Mouse (Mus musculus): ENCODE data around the gene Larp4b. TPM values are rescaled to one million over a fixed set of nuclear protein-coding genes. Genes with fewer than 3 reads are reported as not detected.

Larp4b gene
- polyA plus RNA-seq, 1 experiment: 50.6 TPM

- TF ChIP-seq GATA1 (IDR thresholded peaks at IDR 0.05; ENCODE audit: low read length): no peak
Measured at GRCm38 (mm10) chr13:9106992-9107858, 13.5 kb downstream of the Larp4b start.

GRCm38 (mm10) chr13:9113735-9114134 is 20.1 kb downstream of the Larp4b start:
- TF ChIP-seq GATA1 (IDR thresholded peaks at IDR 0.05; ENCODE audit: low read length): no peak

- TF ChIP-seq GATA1 (IDR thresholded peaks at IDR 0.05; ENCODE audit: low read length): no peak
Measured at GRCm38 (mm10) chr13:9120835-9121542, 27.3 kb downstream of the Larp4b start.

GRCm38 (mm10) chr13:9122045-9122444 is 28.4 kb downstream of the Larp4b start:
- TF ChIP-seq GATA1 (IDR thresholded peaks at IDR 0.05; ENCODE audit: low read length): no peak

GRCm38 (mm10) chr13:9125193-9125592 is 31.5 kb downstream of the Larp4b start:
- no peak for TF ChIP-seq GATA1 (IDR thresholded peaks at IDR 0.05; ENCODE audit: low read length)

GRCm38 (mm10) chr13:9127715-9128114 is 34.0 kb downstream of the Larp4b start:
- TF ChIP-seq GATA1 (IDR thresholded peaks at IDR 0.05; ENCODE audit: low read length): no peak

GRCm38 (mm10) chr13:9128707-9129314 is 35.1 kb downstream of the Larp4b start:
- no peak for TF ChIP-seq GATA1 (IDR thresholded peaks at IDR 0.05; ENCODE audit: low read length)

- TF ChIP-seq GATA1 (IDR thresholded peaks at IDR 0.05; ENCODE audit: low read length): no peak
Measured at GRCm38 (mm10) chr13:9134421-9134820, 40.7 kb downstream of the Larp4b start.

GRCm38 (mm10) chr13:9136088-9136487 is 42.4 kb downstream of the Larp4b start:
- no peak for TF ChIP-seq GATA1 (IDR thresholded peaks at IDR 0.05; ENCODE audit: low read length)

- TF ChIP-seq GATA1 (IDR thresholded peaks at IDR 0.05; ENCODE audit: low read length): no peak
Measured at GRCm38 (mm10) chr13:9136733-9137132, 43.1 kb downstream of the Larp4b start.

- no peak for TF ChIP-seq GATA1 (IDR thresholded peaks at IDR 0.05; ENCODE audit: low read length)
Measured at GRCm38 (mm10) chr13:9139466-9139991, 45.8 kb downstream of the Larp4b start.

- TF ChIP-seq GATA1 (IDR thresholded peaks at IDR 0.05; ENCODE audit: low read length): no peak
Measured at GRCm38 (mm10) chr13:9140204-9140603, 46.5 kb downstream of the Larp4b start.

GRCm38 (mm10) chr13:9142371-9142770 is 48.7 kb downstream of the Larp4b start:
- no peak for TF ChIP-seq GATA1 (IDR thresholded peaks at IDR 0.05; ENCODE audit: low read length)

GRCm38 (mm10) chr13:9148830-9149229 is 55.1 kb downstream of the Larp4b start:
- TF ChIP-seq GATA1 (IDR thresholded peaks at IDR 0.05; ENCODE audit: low read length): no peak

GRCm38 (mm10) chr13:9149473-9150217 is 56.0 kb downstream of the Larp4b start:
- TF ChIP-seq GATA1 (IDR thresholded peaks at IDR 0.05; ENCODE audit: low read length): no peak
